Mouse (Mus musculus) layer of hippocampus, adult 9-11 months (tissue): ENCODE measurements around the gene 4930550C14Rik.

Experiments used
- DNase-seq: peaks from one replicate; pipeline ENCODE4 v3.0.0; 2022

Gene 4930550C14Rik

GRCm38 (mm10) chr9:53404753-53405722 is 2.9 kb downstream of the 4930550C14Rik start:
- DNase-seq, result peak; percentile 83

GRCm38 (mm10) chr9:53408548-53408947 is 6.4 kb downstream of the 4930550C14Rik start:
- no peak for DNase-seq

- no peak for DNase-seq
Observed at GRCm38 (mm10) chr9:53408953-53409361, 6.8 kb downstream of the 4930550C14Rik start.

GRCm38 (mm10) chr9:53409427-53409826 is 7.3 kb downstream of the 4930550C14Rik start:
- DNase-seq, result no peak

GRCm38 (mm10) chr9:53422133-53422896 is 20.2 kb downstream of the 4930550C14Rik start:
- no peak for DNase-seq

- DNase-seq, result no peak
Observed at GRCm38 (mm10) chr9:53426726-53427125, 24.6 kb downstream of the 4930550C14Rik start.

GRCm38 (mm10) chr9:53427638-53428037 is 25.5 kb downstream of the 4930550C14Rik start:
- no peak for DNase-seq

- DNase-seq, result no peak
Observed at GRCm38 (mm10) chr9:53435830-53436570, 33.9 kb downstream of the 4930550C14Rik start.

GRCm38 (mm10) chr9:53450609-53451008 is 48.5 kb downstream of the 4930550C14Rik start:
- DNase-seq, result no peak

GRCm38 (mm10) chr9:53452038-53452437 is 49.9 kb downstream of the 4930550C14Rik start:
- no peak for DNase-seq

GRCm38 (mm10) chr9:53472806-53473518 is 70.8 kb downstream of the 4930550C14Rik start:
- DNase-seq, result no peak
